Mouse (Mus musculus): ENCODE data around the gene Ppp1r12c.

GRCm38 (mm10) chr7:4507220-4507619 is 5.7 kb upstream of the Ppp1r12c start:
- no peak for TF ChIP-seq CTCF (IDR thresholded peaks at IDR 0.05; ENCODE audit: low read depth)
- no peak for TF ChIP-seq EP300 (IDR thresholded peaks at IDR 0.05; ENCODE audit: low read depth)
